Mouse (Mus musculus): ENCODE data around the gene Myo1g. TPM values are rescaled to one million over a fixed set of nuclear protein-coding genes. Genes with fewer than 3 reads are reported as not detected.

Myo1g gene
- total and polyA plus RNA-seq, 2 experiments from 2014 or later: 0.75 to 0.90 TPM

DNA sequence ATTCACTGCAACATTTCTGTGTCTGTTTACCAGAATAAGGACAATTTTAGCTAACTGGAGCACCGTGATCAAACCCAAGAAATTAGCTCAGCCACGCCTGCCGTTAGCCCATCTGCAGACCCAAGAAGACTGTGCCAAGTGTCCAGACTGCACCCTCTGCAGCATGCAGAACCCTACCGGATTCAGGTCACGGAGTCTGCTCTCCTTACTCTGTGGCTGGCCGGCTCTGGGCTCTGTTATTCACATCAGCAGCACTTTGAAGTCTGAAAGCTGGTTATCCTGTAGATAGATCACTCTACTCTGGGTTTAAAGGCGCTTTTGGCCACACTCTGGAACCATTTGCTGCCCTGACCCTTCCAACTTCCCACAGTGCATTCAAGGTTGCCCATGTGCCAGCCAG is 40.6 kb downstream of the Myo1g start:
- WGBS: 72% methylated on average over 7 of the region's 7 CpGs

DNA sequence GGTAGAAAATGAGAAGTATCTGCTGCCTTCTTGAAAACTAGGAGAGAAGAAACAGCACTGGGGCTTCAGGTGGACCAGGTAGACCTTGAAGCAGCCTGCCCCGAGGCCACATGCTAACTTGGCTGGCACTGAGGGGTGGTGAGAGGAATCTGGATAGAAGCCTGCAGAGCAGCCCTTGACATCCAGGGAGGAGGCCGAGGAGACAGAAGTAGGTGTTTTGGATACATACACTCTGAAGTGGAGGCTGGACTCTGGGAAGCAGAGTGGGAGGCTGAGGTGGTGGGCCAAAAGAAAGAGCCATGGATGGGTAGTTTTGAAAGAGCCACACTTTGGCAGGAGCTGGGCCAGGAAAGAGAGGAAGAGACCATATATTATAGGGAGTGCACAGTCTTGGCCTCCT is 41.5 kb downstream of the Myo1g start:
- Histone ChIP-seq H3K4me2 (ENCODE audit: low read depth) (no peak overlapping the region), H3K27ac (ENCODE audit: low read depth, low read length) (no peak overlapping the region), H3K27me3 (ENCODE audit: insufficient read depth, low read length) (no peaks in the 10 kb centered on the region), H3K9ac (no peak overlapping the region), H3K9me3 (ENCODE audit: low read length) (no peaks in the 10 kb centered on the region), H3K4me3 (ENCODE audit: low read depth, low read length) (no peak overlapping the region), H3K4me1 (ENCODE audit: insufficient read depth) (no peaks in the 10 kb centered on the region), H3K36me3 (ENCODE audit: insufficient read depth) (no peaks in the 10 kb centered on the region)
- WGBS: 78% methylated on average over 2 of the region's 2 CpGs
- no peak for DNase-seq
- no peak for TF ChIP-seq CTCF (IDR thresholded peaks at IDR 0.05; ENCODE audit: low read depth)
- ATAC-seq: no peak

More for the DNA sequence above, 40.6 kb downstream of the Myo1g start:
- ATAC-seq (no peak), DNase-seq (no peak)
- Histone ChIP-seq H3K36me3 (ENCODE audit: insufficient read depth) (no peaks in the 10 kb centered on the region), H3K4me1 (ENCODE audit: insufficient read depth) (no peaks in the 10 kb centered on the region), H3K9me3 (ENCODE audit: low read length) (no peaks in the 10 kb centered on the region), H3K27ac (ENCODE audit: low read depth, low read length) (no peak overlapping the region), H3K4me3 (ENCODE audit: low read depth, low read length) (no peak overlapping the region), H3K9ac (no peak overlapping the region), H3K27me3 (ENCODE audit: insufficient read depth, low read length) (no peaks in the 10 kb centered on the region), H3K4me2 (ENCODE audit: low read depth) (no peak overlapping the region)
- TF ChIP-seq CTCF (IDR thresholded peaks at IDR 0.05; ENCODE audit: low read depth): no peak

DNA sequence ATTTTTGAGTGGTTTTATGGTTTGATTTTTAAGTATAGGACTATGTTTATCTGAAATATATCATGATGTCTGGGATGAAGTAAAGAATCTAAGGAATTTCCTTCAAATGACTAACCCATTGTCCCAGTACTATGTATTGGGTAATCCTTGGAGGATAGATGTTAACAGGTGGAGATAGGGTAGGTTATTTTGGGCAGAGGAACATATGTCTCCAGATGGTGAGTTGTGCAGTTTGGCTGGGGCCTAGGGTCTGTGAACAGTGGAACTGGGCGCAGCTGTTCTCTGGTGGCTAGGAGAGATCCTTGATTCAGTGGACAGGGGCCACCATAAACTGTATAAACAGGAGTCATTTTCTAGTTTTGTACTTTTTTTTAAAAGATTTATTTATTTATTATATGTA is 43.4 kb downstream of the Myo1g start:
- H3K36me3 ChIP-seq (ENCODE audit: insufficient read depth): no peaks in the 10 kb centered on the region
- H3K4me1 ChIP-seq (ENCODE audit: insufficient read depth): peaks cover 8% of the 10 kb centered on the region; the same call in 1 of the 2 replicates
- no peaks in the 10 kb centered on the region for H3K27me3 ChIP-seq (ENCODE audit: insufficient read depth, low read length)
- H3K9me3 ChIP-seq (ENCODE audit: low read length): no peaks in the 10 kb centered on the region
- TF ChIP-seq CTCF (IDR thresholded peaks at IDR 0.05; ENCODE audit: low read depth): no peak
- DNase-seq (no peak), ATAC-seq (no peak)
- H3K9ac ChIP-seq: no peak overlapping the region
- no peak overlapping the region for H3K27ac ChIP-seq (ENCODE audit: low read depth, low read length)
- no peak overlapping the region for H3K4me2 ChIP-seq (ENCODE audit: low read depth)
- H3K4me3 ChIP-seq (ENCODE audit: low read depth, low read length): no peak overlapping the region
- 97% methylated on average over 1 of the region's 1 CpGs for WGBS

DNA sequence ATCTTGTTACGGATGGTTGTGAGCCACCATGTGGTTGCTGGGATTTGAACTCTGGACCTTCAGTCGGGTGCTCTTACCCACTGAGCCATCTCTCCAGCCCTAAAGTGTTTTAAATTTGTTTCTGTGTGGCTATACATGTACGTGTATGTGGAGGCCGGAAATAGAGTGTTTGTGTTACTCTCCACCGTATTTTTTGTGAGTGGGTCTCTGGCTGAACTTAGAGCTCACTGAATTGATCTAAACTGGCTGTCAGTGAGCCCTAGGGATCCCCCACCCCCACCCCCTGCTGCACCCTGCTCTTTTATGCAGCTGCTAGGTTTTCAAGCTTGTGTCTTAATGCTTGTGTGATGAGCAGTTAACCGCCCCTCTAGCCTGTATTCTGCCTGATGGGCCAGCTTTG is 43.9 kb downstream of the Myo1g start:
- ATAC-seq (no peak), DNase-seq (no peak)
- WGBS: 68% methylated on average over 6 of the region's 6 CpGs
- no peak for TF ChIP-seq CTCF (IDR thresholded peaks at IDR 0.05; ENCODE audit: low read depth)
- Histone ChIP-seq H3K4me3 (ENCODE audit: low read depth, low read length) (no peak overlapping the region), H3K27me3 (ENCODE audit: insufficient read depth, low read length) (no peaks in the 10 kb centered on the region), H3K4me2 (ENCODE audit: low read depth) (no peak overlapping the region), H3K9me3 (ENCODE audit: low read length) (no peaks in the 10 kb centered on the region), H3K9ac (no peak overlapping the region), H3K36me3 (ENCODE audit: insufficient read depth) (no peaks in the 10 kb centered on the region), H3K4me1 (ENCODE audit: insufficient read depth) (peaks cover 8% of the 10 kb centered on the region; the same call in 1 of the 2 replicates), H3K27ac (ENCODE audit: low read depth, low read length) (no peak overlapping the region)

DNA sequence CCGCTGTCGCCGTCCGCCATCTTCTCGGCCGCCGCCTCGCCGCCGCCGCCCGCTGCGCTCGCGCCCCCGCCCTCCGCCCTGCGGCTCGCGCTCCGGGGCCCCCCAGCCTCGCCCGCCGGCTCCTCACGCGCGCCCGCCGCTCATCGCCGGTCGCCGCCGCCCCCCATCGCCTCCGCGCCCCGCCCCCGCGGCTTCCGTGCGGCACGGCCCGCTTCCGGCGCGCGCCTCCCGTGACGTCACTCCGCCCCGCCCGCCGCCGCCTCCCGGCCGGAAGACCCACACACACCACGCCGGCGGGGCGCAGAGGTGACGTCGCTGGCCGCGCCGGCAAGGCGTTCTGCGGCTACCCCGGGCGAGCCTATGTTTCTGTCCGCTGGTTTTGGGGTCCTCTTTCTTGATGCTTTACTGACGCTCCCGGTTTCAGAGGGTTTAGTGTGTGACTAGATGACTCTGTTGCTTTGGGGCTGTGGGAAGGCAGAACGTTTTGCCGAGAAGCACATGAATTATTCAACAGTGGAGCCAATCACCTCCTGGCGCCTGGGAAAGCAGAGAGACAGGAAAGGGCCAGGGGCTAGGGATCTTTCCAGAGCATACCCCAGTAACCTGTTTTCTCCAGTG is 44.8 kb downstream of the Myo1g start, which contains the start of gene Purb:
TSS of gene Purb (minus strand) at position 51 of the 618 bp plus-strand sequence.
- Histone ChIP-seq H3K4me1 (ENCODE audit: insufficient read depth) (peaks cover 11% of the 10 kb centered on the region), H3K4me2 (ENCODE audit: low read depth) (peak within 1 kb of the TSS; percentile 82), H3K27ac (ENCODE audit: low read depth, low read length) (peak within 1 kb of the TSS; percentile 98), H3K36me3 (ENCODE audit: insufficient read depth) (no peaks in the 10 kb centered on the region), H3K9ac (peak within 1 kb of the TSS; percentile 88), H3K9me3 (ENCODE audit: low read length) (no peaks in the 10 kb centered on the region), H3K27me3 (ENCODE audit: insufficient read depth, low read length) (no peaks in the 10 kb centered on the region), H3K4me3 (ENCODE audit: low read depth, low read length) (peak within 1 kb of the TSS; percentile 84)
- WGBS: 6% methylated on average over 42 of the region's 76 CpGs
- TF ChIP-seq CTCF (IDR thresholded peaks at IDR 0.05; ENCODE audit: low read depth): no peak
- DNase-seq: peak; percentile 96
- ATAC-seq: peak; percentile 96

DNA sequence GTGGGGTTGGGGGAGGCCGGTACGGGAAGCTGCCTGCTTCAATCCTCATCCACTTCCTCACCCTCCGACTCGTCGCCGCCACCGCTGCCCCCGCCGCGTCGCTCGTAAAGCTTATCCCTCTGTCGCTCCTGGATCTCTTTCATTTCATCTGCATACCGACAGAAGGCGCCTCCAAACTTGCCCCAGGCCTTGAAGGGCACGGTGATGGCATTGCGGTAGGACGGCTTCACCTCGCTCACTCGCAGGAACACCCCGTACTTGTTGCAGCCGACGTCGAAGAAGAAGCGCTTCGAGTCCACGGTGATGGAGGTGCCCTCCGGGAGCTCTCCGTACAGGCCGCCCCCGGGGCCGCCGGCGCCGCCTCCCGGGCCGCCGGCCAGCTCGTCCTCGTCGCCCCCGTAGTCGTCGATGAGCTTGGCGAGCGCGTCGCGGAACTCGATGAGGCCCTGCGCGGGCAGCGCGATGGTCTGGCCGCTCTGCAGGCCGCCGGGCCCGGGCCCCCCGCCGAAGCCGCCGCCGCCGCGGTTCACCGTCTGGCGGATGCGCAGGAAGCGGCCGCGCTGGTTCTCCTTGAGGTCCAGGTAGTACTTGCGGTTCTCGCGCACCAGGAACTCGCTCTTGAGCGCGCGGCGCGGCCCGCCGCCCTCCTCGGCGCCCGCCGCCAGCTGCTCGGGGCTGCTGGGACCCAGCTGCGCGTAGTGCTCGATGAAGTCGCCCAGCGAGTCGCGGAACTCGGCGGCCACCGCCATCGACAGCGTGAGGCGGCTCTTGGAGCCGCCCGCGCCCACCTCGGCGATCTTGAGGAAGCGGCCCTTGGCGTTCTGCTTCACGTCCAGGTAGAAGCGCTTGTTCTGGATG is 45.7 kb downstream of the Myo1g start:
- H3K36me3 ChIP-seq (ENCODE audit: insufficient read depth): no peaks in the 10 kb centered on the region
- under 1% methylated on average over 93 of the region's 109 CpGs for WGBS
- ATAC-seq: peak; percentile 19

DNA sequence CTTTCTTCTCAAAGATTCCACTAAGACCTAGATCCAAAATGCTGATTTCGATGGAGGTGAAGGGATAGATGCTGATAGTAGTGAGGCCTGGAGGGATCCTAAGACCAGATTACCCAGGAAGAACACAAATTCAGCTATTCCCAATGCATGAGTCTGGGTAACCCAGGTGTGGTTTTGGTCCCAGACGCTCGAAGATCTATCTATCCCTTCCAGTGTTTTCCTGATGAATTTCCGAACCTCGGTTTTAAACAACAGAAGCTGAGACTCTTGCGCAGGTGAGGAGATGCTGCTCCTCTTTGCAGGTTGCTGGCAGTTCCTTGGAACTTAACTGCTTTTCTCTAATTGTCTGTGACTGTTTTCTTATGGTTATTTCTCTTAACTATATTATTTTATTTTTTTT is 46.4 kb downstream of the Myo1g start:
- H3K36me3 ChIP-seq (ENCODE audit: insufficient read depth): no peaks in the 10 kb centered on the region
- ATAC-seq (no peak), DNase-seq (no peak)
- 35% methylated on average over 6 of the region's 6 CpGs for WGBS
- peak overlapping the region; percentile 84 for H3K4me3 ChIP-seq (ENCODE audit: low read depth, low read length)
- H3K9ac ChIP-seq: peak overlapping the region; percentile 88
- no peaks in the 10 kb centered on the region for H3K9me3 ChIP-seq (ENCODE audit: low read length)
- H3K4me1 ChIP-seq (ENCODE audit: insufficient read depth): peaks cover 22% of the 10 kb centered on the region
- no peaks in the 10 kb centered on the region for H3K27me3 ChIP-seq (ENCODE audit: insufficient read depth, low read length)
- H3K4me2 ChIP-seq (ENCODE audit: low read depth): peak overlapping the region; percentile 82
- TF ChIP-seq CTCF (IDR thresholded peaks at IDR 0.05; ENCODE audit: low read depth): no peak
- H3K27ac ChIP-seq (ENCODE audit: low read depth, low read length): peak overlapping the region; percentile 98

More for the DNA sequence above, 45.7 kb downstream of the Myo1g start:
- peak; percentile 58 for DNase-seq
- peaks cover 20% of the 10 kb centered on the region for H3K4me1 ChIP-seq (ENCODE audit: insufficient read depth)
- H3K27me3 ChIP-seq (ENCODE audit: insufficient read depth, low read length): no peaks in the 10 kb centered on the region
- peak overlapping the region; percentile 82 for H3K4me2 ChIP-seq (ENCODE audit: low read depth)
- H3K9me3 ChIP-seq (ENCODE audit: low read length): no peaks in the 10 kb centered on the region
- TF ChIP-seq CTCF (IDR thresholded peaks at IDR 0.05; ENCODE audit: low read depth): no peak
- H3K4me3 ChIP-seq (ENCODE audit: low read depth, low read length): peak overlapping the region; percentile 84
- peak overlapping the region; percentile 98 for H3K27ac ChIP-seq (ENCODE audit: low read depth, low read length)
- peak overlapping the region; percentile 88 for H3K9ac ChIP-seq
